ENCODE assay signal across 11 mouse cellular contexts in the genomic region with DNA sequence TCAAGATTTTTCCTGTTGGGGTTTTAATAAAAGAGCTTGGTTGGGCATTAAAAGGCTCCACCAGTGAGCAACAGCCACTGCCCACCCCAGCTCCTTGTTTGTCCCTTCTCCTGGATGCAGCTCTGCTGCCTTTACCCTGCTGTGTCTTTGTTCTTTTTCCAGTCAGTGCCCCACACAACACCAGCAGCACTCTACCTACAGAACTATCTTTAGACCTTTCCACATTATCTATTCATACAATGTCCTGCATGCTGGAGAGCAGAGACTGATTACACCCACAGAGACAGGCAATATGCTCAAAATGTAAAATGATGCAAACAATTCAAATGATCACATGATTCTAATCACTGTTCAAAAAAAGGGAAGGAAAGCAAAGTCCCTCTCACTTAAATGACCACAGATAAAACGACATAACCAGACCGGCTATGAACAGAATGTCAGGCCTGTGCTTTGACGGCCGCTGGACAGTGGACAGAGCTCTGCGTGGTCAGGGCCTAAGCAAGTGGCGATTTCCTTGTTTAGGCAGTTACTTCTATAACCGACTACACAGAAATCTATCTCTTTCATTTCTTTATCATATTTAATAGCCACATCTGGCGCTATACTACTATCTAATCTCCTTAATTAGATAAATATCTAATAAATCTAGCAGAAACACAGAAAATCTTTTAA. TPM values are rescaled to one million over a fixed set of nuclear protein-coding genes. Genes with fewer than 3 reads are reported as not detected.
DNase-seq lines count a peak whose midpoint lies in the region; ATAC-seq and TF ChIP-seq lines count a peak whose summit lies in the region.
"Had no signal": no experiment of that assay in that cellular context is flagged by ENCODE, and none has a peak within 500 bp of the region (broad histone marks: within the 10 kb centered on the region; RNA-seq: fewer than 3 reads in every experiment).

No protein-coding gene starts in this region.

- H3K4me2 ChIP-seq in heart, embryonic 16.5 days (ENCODE audit: low read depth, low read length) = peak overlapping the region; percentile 0; the same call in 1 of the 2 replicates
- H3K4me2 ChIP-seq: limb, embryonic 15.5 days had no signal

- no peak overlapping the region for H3K4me3 ChIP-seq in heart, embryonic 16.5 days (ENCODE audit: low read length)
- H3K4me3 ChIP-seq in heart, adult 2 months = no peak overlapping the region
- H3K4me3 ChIP-seq in MEL (ENCODE audit: control insufficient read depth in 1 of 2, insufficient read depth in 1 of 2, low read depth in 2 of 2, low read length in 2 of 2) (no peak overlapping the region), macrophage (ENCODE audit: inconsistent target) (no peak overlapping the region)
- H3K4me3 ChIP-seq in cortical plate, adult 2 months (ENCODE audit: insufficient read depth, low read length) = no peak overlapping the region
- H3K4me3 ChIP-seq: limb, embryonic 15.5 days had no signal

- peak overlapping the region; percentile 3; the same call in 1 of the 2 replicates for H3K9ac ChIP-seq in heart, embryonic 16.5 days (ENCODE audit: low read length)
- no peak overlapping the region for H3K9ac ChIP-seq in heart, adult 2 months (ENCODE audit: low read depth, low read length)
- H3K9ac ChIP-seq in MEL (ENCODE audit: control insufficient read depth, low read depth, low read length, poor library complexity, severe bottlenecking) = no peak overlapping the region
- H3K9ac ChIP-seq: limb, embryonic 15.5 days had no signal

- no peaks in the 10 kb centered on the region for H3K27me3 ChIP-seq in heart, embryonic 16.5 days (ENCODE audit: control insufficient read depth, insufficient read depth, low read length)
- no peaks in the 10 kb centered on the region for H3K27me3 ChIP-seq in heart, adult 2 months (ENCODE audit: control insufficient read depth, insufficient read depth, low read length)
- no peaks in the 10 kb centered on the region for H3K27me3 ChIP-seq in MEL (ENCODE audit: control insufficient read depth in 1 of 2, insufficient read depth in 2 of 2, low read length in 2 of 2)
- H3K27me3 ChIP-seq: CH12.LX; limb, embryonic 15.5 days had no signal

- H3K4me1 ChIP-seq in heart, embryonic 16.5 days (ENCODE audit: control insufficient read depth, insufficient read depth, low read length) = peaks cover 4% of the 10 kb centered on the region
- H3K4me1 ChIP-seq in heart, adult 2 months (ENCODE audit: control insufficient read depth, insufficient read depth, low read length) = no peaks in the 10 kb centered on the region; the same call in 1 of the 2 replicates
- peaks cover 0 to 5% of the 10 kb centered on the region in 2 experiments; a peak in 2 of 4 replicates for H3K4me1 ChIP-seq in MEL (ENCODE audit: control insufficient read depth in 1 of 2, insufficient read depth in 2 of 2, low read length in 2 of 2)
- peaks cover 9% of the 10 kb centered on the region for H3K4me1 ChIP-seq in cortical plate, adult 2 months (ENCODE audit: control insufficient read depth, insufficient read depth, low read length)
- H3K4me1 ChIP-seq: limb, embryonic 15.5 days had no signal

- H3K9me3 ChIP-seq in heart, embryonic 16.5 days (replicated peaks; ENCODE audit: control insufficient read depth, low read length) = no peaks in the 10 kb centered on the region
- H3K9me3 ChIP-seq in MEL (replicated peaks; ENCODE audit: insufficient read depth, low read length) = no peaks in the 10 kb centered on the region
- H3K9me3 ChIP-seq: limb, embryonic 15.5 days had no signal

- no peak for TF ChIP-seq EP300 in heart, adult 2 months (IDR thresholded peaks at IDR 0.05; ENCODE audit: insufficient read depth, low read depth, low read length)
- peak; percentile 25 to 44; a peak in 1 of 4 replicates for TF ChIP-seq EP300 in MEL (IDR thresholded peaks at IDR 0.05; ENCODE audit: low read depth in 1 of 2, low read length in 2 of 2)

- no peak for TF ChIP-seq POLR2A in heart, adult 2 months (IDR thresholded peaks at IDR 0.05; ENCODE audit: insufficient read depth, low read depth, low read length)
- TF ChIP-seq POLR2A in MEL (IDR thresholded peaks at IDR 0.05; ENCODE audit: control insufficient read depth in 1 of 2, insufficient read depth in 1 of 2, low read depth in 1 of 2, low read length in 2 of 2, poor library complexity in 1 of 2) = no peak
- no peak for TF ChIP-seq POLR2A in cortical plate, adult 2 months (IDR thresholded peaks at IDR 0.05; ENCODE audit: extremely low read depth, insufficient read depth, low read length)

- H3K36me3 ChIP-seq in heart, embryonic 16.5 days (ENCODE audit: control insufficient read depth, insufficient read depth) = no peaks in the 10 kb centered on the region
- H3K36me3 ChIP-seq in heart, adult 2 months (ENCODE audit: control insufficient read depth, insufficient read depth, low read length) = no peaks in the 10 kb centered on the region
- H3K36me3 ChIP-seq in MEL (ENCODE audit: control insufficient read depth in 1 of 2, insufficient read depth in 2 of 2, low read length in 2 of 2) = peaks cover 0 to 5% of the 10 kb centered on the region in 2 experiments; a peak in 2 of 4 replicates
- H3K36me3 ChIP-seq in macrophage (ENCODE audit: inconsistent target) = no peaks in the 10 kb centered on the region
- H3K36me3 ChIP-seq: limb, embryonic 15.5 days had no signal

- no peak for TF ChIP-seq CTCF in heart, adult 2 months (IDR thresholded peaks at IDR 0.05)
- TF ChIP-seq CTCF in MEL (IDR thresholded peaks at IDR 0.05 in 2 of 3, conservative IDR thresholded peaks at IDR 0.05 in 1 of 3; ENCODE audit: control insufficient read depth in 1 of 3, insufficient read depth in 1 of 3, low read depth in 2 of 3, low read length in 3 of 3, poor library complexity in 1 of 3, severe bottlenecking in 1 of 3) = no peak
- TF ChIP-seq CTCF in cortical plate, adult 2 months (IDR thresholded peaks at IDR 0.05; ENCODE audit: extremely low read depth, insufficient read depth, low read length) = no peak

- 50% methylated on average over 8 of the region's 8 CpGs for WGBS in heart, embryonic 16.5 days
- WGBS in heart, adult 2 months = 60% methylated on average over 8 of the region's 8 CpGs
- WGBS in macrophage (ENCODE audit: missing documents) = 72% methylated on average over 8 of the region's 8 CpGs

- TF ChIP-seq RAD21 in MEL (IDR thresholded peaks at IDR 0.05; ENCODE audit: low read depth, low read length) = no peak

- DNase-seq in heart, adult 2 months = no peak
- DNase-seq in MEL (ENCODE audit: low read depth, low spot score) = peak; percentile 24
- no peak for DNase-seq in thymus, postnatal 0 days (ENCODE audit: low spot score)
- no peak for DNase-seq in thymus, postnatal 14 days
- DNase-seq: adrenal gland, postnatal 14 days had no signal

- peak; percentile 69 for ATAC-seq in heart, embryonic 16.5 days (replicated peaks; ENCODE audit: extremely low read depth, insufficient read depth, low FRiP score)
- ATAC-seq in monocyte, adult 5-6 weeks (replicated peaks; ENCODE audit: insufficient number of reproducible peaks, low FRiP score, low TSS enrichment, poor library complexity, severe bottlenecking) = no peak

- intact Hi-C loops in heart, adult 2 months (cut with DNase I) = no loop called here

- peak overlapping the region; percentile 78 for H3K27ac ChIP-seq in heart, embryonic 16.5 days (ENCODE audit: low read length)
- H3K27ac ChIP-seq in heart, adult 2 months = no peak overlapping the region
- H3K27ac ChIP-seq in MEL (ENCODE audit: control insufficient read depth, low read depth, low read length) (no peak overlapping the region), macrophage (peak overlapping the region; percentile 10)
- H3K27ac ChIP-seq in cortical plate, adult 2 months (ENCODE audit: insufficient read depth, low read length) = peak overlapping the region; percentile 45; the same call in 1 of the 2 replicates
- H3K27ac ChIP-seq: limb, embryonic 15.5 days had no signal

- no peaks in the 10 kb centered on the region for H3K79me2 ChIP-seq in heart, adult 2 months (replicated peaks; ENCODE audit: control insufficient read depth, insufficient read depth, low read length)
- H3K79me2 ChIP-seq in MEL (ENCODE audit: control insufficient read depth, insufficient read depth, low read length, poor library complexity) = peaks cover 4% of the 10 kb centered on the region; the same call in 1 of the 2 replicates
- H3K79me2 ChIP-seq in macrophage (ENCODE audit: inconsistent target) = no peaks in the 10 kb centered on the region

RNA-seq across cellular contexts. Expression of gene Dcaf17, which starts 35.3 kb away (rescaled TPM):
- polyA plus RNA-seq in heart, embryonic 16.5 days (2015; fragmentation: Nextera tagmentation; extraction: Ambion mirVana) = 19.9 and 21.5 TPM in 2 replicates
- 1 to 10 TPM; 4.8 to 5.5 TPM for total RNA-seq in heart, adult 2 months (2021)
- polyA plus RNA-seq in heart, adult 2 months (2012; rRNA removed) = 3.3 and 3.8 TPM in 2 replicates
- total RNA-seq in MEL (2012; rRNA removed) = 15.1 and 16.3 TPM in 2 replicates
- 10 to 100 TPM in 1 of 2 experiments, not detected in 1; 16.3 TPM for polyA plus RNA-seq in MEL (2012; ENCODE audit: insufficient read depth in 1 of 2, insufficient read length in 2 of 2, low read depth in 1 of 2, low replicate concordance in 2 of 2, missing spikeins in 1 of 2)
- 7.6 and 8.0 TPM in 2 replicates for polyA plus RNA-seq in cortical plate, adult 2 months (2012; rRNA removed)
- total RNA-seq in macrophage (2018; cell fraction: chromatin; rRNA removed) = 10 to 100 TPM in 24 of 26 experiments, 1 to 10 TPM in 2; 8.0 to 73.9 (median 36.3) TPM
- 10 to 100 TPM in 16 of 26 experiments, 1 to 10 TPM in 10; 5.6 to 13.2 (median 10.7) TPM for total RNA-seq in macrophage (2018; cell fraction: cytosol; rRNA removed)
- 10 to 100 TPM in 20 of 26 experiments, 1 to 10 TPM in 6; 6.1 to 57.5 (median 22.0) TPM for total RNA-seq in macrophage (2018; cell fraction: nucleus; rRNA removed)
- polyA plus RNA-seq in macrophage (2018) = 7.1 to 9.2 TPM (median 8.6 TPM) in 3 replicates
- polyA plus RNA-seq in thymus, postnatal 0 days (2015; fragmentation: Nextera tagmentation; extraction: Ambion mirVana) = 41.0 and 47.7 TPM in 2 replicates
- total RNA-seq in monocyte, adult 5-6 weeks (2017) = 10.7 to 18.0 TPM (median 13.4 TPM) in 3 replicates

RNA-seq across cellular contexts. Expression of gene Mettl8, which starts 35.5 kb away (rescaled TPM):
- polyA plus RNA-seq in heart, embryonic 16.5 days (2015; fragmentation: Nextera tagmentation; extraction: Ambion mirVana) = 10.1 and 15.1 TPM in 2 replicates
- total RNA-seq in heart, adult 2 months (2021) = 1 to 10 TPM; 4.3 to 4.6 TPM
- polyA plus RNA-seq in heart, adult 2 months (2012; rRNA removed) = 3.2 and 3.5 TPM in 2 replicates
- 19.3 and 21.7 TPM in 2 replicates for total RNA-seq in MEL (2012; rRNA removed)
- polyA plus RNA-seq in MEL (2012; ENCODE audit: insufficient read depth in 1 of 2, insufficient read length in 2 of 2, low read depth in 1 of 2, low replicate concordance in 2 of 2, missing spikeins in 1 of 2) = 10 to 100 TPM in 1 of 2 experiments, not detected in 1; 20.0 TPM
- polyA plus RNA-seq in cortical plate, adult 2 months (2012; rRNA removed) = 13.4 and 14.9 TPM in 2 replicates
- total RNA-seq in macrophage (2018; cell fraction: chromatin; rRNA removed) = 10 to 100 TPM in 20 of 26 experiments, 1 to 10 TPM in 6; 2.3 to 57.9 (median 32.5) TPM
- total RNA-seq in macrophage (2018; cell fraction: cytosol; rRNA removed) = 10 to 100 TPM in 1 of 26 experiments, 1 to 10 TPM in 25; 3.9 to 10.7 (median 7.3) TPM
- 10 to 100 TPM in 19 of 26 experiments, 1 to 10 TPM in 7; 2.1 to 47.6 (median 18.3) TPM for total RNA-seq in macrophage (2018; cell fraction: nucleus; rRNA removed)
- polyA plus RNA-seq in macrophage (2018) = 8.9 to 12.9 TPM (median 9.9 TPM) in 3 replicates
- 23.7 and 25.4 TPM in 2 replicates for polyA plus RNA-seq in thymus, postnatal 0 days (2015; fragmentation: Nextera tagmentation; extraction: Ambion mirVana)
- 7.7 to 24.9 TPM (median 8.8 TPM) in 3 replicates for total RNA-seq in monocyte, adult 5-6 weeks (2017)

Comparison
In these comparisons a context has a peak if more than half of its experiments do, and no peak if none do; other contexts are left out.
1. H3K27ac ChIP-seq: peak in heart, embryonic 16.5 days (single experiment), cortical plate, adult 2 months (single experiment) and macrophage (single experiment); none in heart, adult 2 months (single experiment) and MEL (single experiment).